Mouse (Mus musculus): ENCODE measurements around the gene Arfgef2.

The Arfgef2 gene

GRCm38 (mm10) chr2:166856366-166856765 is 51.0 kb downstream of the Arfgef2 start:
- no peak for DNase-seq (ENCODE audit: low read depth, low spot score)

- DNase-seq (ENCODE audit: low read depth, low spot score): peak; percentile 39
Observed at GRCm38 (mm10) chr2:166857118-166857517, 51.7 kb downstream of the Arfgef2 start.

GRCm38 (mm10) chr2:166859214-166859613 is 53.8 kb downstream of the Arfgef2 start:
- DNase-seq (ENCODE audit: low read depth, low spot score): no peak

GRCm38 (mm10) chr2:166862505-166862904 is 57.1 kb downstream of the Arfgef2 start:
- no peak for DNase-seq (ENCODE audit: low read depth, low spot score)

GRCm38 (mm10) chr2:166865476-166865875 is 60.1 kb downstream of the Arfgef2 start:
- no peak for DNase-seq (ENCODE audit: low read depth, low spot score)

GRCm38 (mm10) chr2:166870271-166870865 is 65.0 kb downstream of the Arfgef2 start:
- no peak for DNase-seq (ENCODE audit: low read depth, low spot score)

- DNase-seq (ENCODE audit: low read depth, low spot score): no peak
Observed at GRCm38 (mm10) chr2:166870899-166871298, 65.5 kb downstream of the Arfgef2 start.

- no peak for DNase-seq (ENCODE audit: low read depth, low spot score)
Observed at GRCm38 (mm10) chr2:166874675-166875280, 69.4 kb downstream of the Arfgef2 start.

- DNase-seq (ENCODE audit: low read depth, low spot score): no peak
Observed at GRCm38 (mm10) chr2:166875561-166875960, 70.2 kb downstream of the Arfgef2 start.

- DNase-seq (ENCODE audit: low read depth, low spot score): no peak
Observed at GRCm38 (mm10) chr2:166876331-166876730, 70.9 kb downstream of the Arfgef2 start.

GRCm38 (mm10) chr2:166885066-166885465 is 79.7 kb downstream of the Arfgef2 start:
- no peak for DNase-seq (ENCODE audit: low read depth, low spot score)

GRCm38 (mm10) chr2:166885619-166886018 is 80.2 kb downstream of the Arfgef2 start:
- no peak for DNase-seq (ENCODE audit: low read depth, low spot score)

- DNase-seq (ENCODE audit: low read depth, low spot score): no peak
Observed at GRCm38 (mm10) chr2:166886231-166886630, 80.8 kb downstream of the Arfgef2 start.

GRCm38 (mm10) chr2:166887816-166888215 is 82.4 kb downstream of the Arfgef2 start:
- DNase-seq (ENCODE audit: low read depth, low spot score): peak; percentile 40

- no peak for DNase-seq (ENCODE audit: low read depth, low spot score)
Observed at GRCm38 (mm10) chr2:166891366-166891880, 86.0 kb downstream of the Arfgef2 start.

GRCm38 (mm10) chr2:166892158-166892680 is 86.8 kb downstream of the Arfgef2 start:
- DNase-seq (ENCODE audit: low read depth, low spot score): no peak

- no peak for DNase-seq (ENCODE audit: low read depth, low spot score)
Observed at GRCm38 (mm10) chr2:166893036-166893435, 87.6 kb downstream of the Arfgef2 start.

- no peak for DNase-seq (ENCODE audit: low read depth, low spot score)
Observed at GRCm38 (mm10) chr2:166896368-166896767, 91.0 kb downstream of the Arfgef2 start.

GRCm38 (mm10) chr2:166896974-166897373 is 91.6 kb downstream of the Arfgef2 start:
- no peak for DNase-seq (ENCODE audit: low read depth, low spot score)

- DNase-seq (ENCODE audit: low read depth, low spot score): no peak
Observed at GRCm38 (mm10) chr2:166899161-166899560, 93.8 kb downstream of the Arfgef2 start.

GRCm38 (mm10) chr2:166899746-166900145 is 94.4 kb downstream of the Arfgef2 start:
- no peak for DNase-seq (ENCODE audit: low read depth, low spot score)

GRCm38 (mm10) chr2:166900792-166901505 is 95.6 kb downstream of the Arfgef2 start:
- DNase-seq (ENCODE audit: low read depth, low spot score): no peak

All from CD4-positive, CD25-positive, alpha-beta regulatory T cell, adult 2 months (primary cell).